Mouse (Mus musculus) bone marrow macrophage, adult 2 months (primary cell): ENCODE data around the gene Hspe1.

ENCODE experiments used
- CTCF ChIP-seq: IDR thresholded peaks from 2 replicates; pipeline ENCODE4 v1.5.1; 2012; ENCODE audit warnings: low read depth, mild to moderate bottlenecking, low read length, moderate library complexity
- POLR2A ChIP-seq: IDR thresholded peaks from 2 replicates; pipeline ENCODE4 v1.6.1; 2012; ENCODE audit warnings: mild to moderate bottlenecking, low read depth, low read length, borderline replicate concordance

DNA sequence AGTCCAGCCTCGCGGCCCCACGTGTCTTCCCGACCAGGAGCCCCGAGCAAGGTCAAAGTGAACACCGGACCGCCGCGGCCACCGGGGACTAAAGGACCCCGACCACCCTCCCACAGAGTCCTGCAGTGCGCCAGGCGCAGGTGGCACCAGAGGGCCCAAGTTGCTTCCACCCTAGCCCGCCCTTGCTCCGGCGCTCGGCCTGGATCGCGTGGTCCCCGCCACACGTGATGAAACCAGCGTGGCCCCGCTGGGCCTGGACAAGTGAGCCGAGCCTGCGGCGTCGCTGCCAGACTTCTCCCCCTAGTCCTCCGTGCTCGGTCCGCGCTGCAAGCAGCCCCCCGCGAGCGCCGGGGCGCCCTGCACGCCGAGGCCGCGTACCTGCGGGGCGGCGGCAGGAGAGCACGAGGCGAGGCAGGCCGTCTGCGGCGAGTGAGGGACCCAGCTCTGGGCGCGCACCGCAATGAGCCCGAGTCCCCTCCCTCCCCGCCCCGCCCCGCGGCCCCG lies 479 bp upstream of the Hspe1 start:
- TF ChIP-seq POLR2A, result no peak
- TF ChIP-seq CTCF, result no peak
